Mouse (Mus musculus): ENCODE data around the gene Spats1.

GRCm38 (mm10) chr17:45480429-45480828 is 5.2 kb upstream of the Spats1 start:
- TF ChIP-seq CTCF (IDR thresholded peaks at IDR 0.05; ENCODE audit: extremely low read depth, insufficient read depth, insufficient read length, insufficient replicate concordance) (peak; percentile 7; the same call in 1 of the 2 replicates), POLR2A (IDR thresholded peaks at IDR 0.05; ENCODE audit: low read depth, low read length) (no peak)
